Mouse (Mus musculus) liver, postnatal 0 days (tissue): ENCODE data around the gene Smarcd3. TPM values are rescaled to one million over a fixed set of nuclear protein-coding genes. Genes with fewer than 3 reads are reported as not detected.
A peak's percentile ranks its signal among the peaks of the same experiment; 100 is the strongest.

Source experiments
- ATAC-seq: fragments of 200-750 bp; cut with Nextera tagmentation; 2 replicates; pipeline ENCODE4 v1.8.0; 2017; ENCODE audit warnings: mild to moderate bottlenecking, moderate library complexity
- DNase-seq: peaks from one replicate; pipeline ENCODE4 v3.0.0-alpha.2; 2016
- H3K27ac ChIP-seq: fragments of 300-500 bp; sonication (generic); 2 replicates; pipeline ENCODE4 v1.5.1; 2014; ENCODE audit warnings: antibody characterized with exemption, moderate library complexity, mild to moderate bottlenecking, low read depth
- H3K27me3 ChIP-seq: fragments of 300-500 bp; sonication (generic); 2 replicates; pipeline ENCODE4 v1.6.1; 2014; ENCODE audit warnings: low read length, control low read depth, mixed read lengths; ENCODE audit not compliant: insufficient read depth
- H3K36me3 ChIP-seq: fragments of 300-500 bp; sonication (generic); replicated peaks from 2 replicates; pipeline ENCODE4 v1.6.1; 2014; ENCODE audit warnings: mild to moderate bottlenecking, control low read depth, low read length, moderate library complexity, mixed read lengths; ENCODE audit not compliant: insufficient read depth
- H3K4me1 ChIP-seq: fragments of 300-500 bp; sonication (generic); 2 replicates; pipeline ENCODE4 v1.6.1; 2014; ENCODE audit warnings: antibody characterized with exemption, mild to moderate bottlenecking, control low read depth; ENCODE audit not compliant: insufficient read depth
- H3K4me2 ChIP-seq: fragments of 300-500 bp; sonication (generic); 2 replicates; pipeline ENCODE4 v1.6.1; 2014; ENCODE audit warnings: low read depth, mild to moderate bottlenecking, low read length, moderate library complexity, mixed read lengths
- H3K4me3 ChIP-seq: fragments of 300-500 bp; sonication (generic); 2 replicates; pipeline ENCODE4 v1.5.1; 2014; ENCODE audit warnings: low read depth, low read length
- H3K9ac ChIP-seq: fragments of 300-500 bp; sonication (generic); replicated peaks from 2 replicates; pipeline ENCODE4 v1.6.1; 2014; ENCODE audit warnings: mild to moderate bottlenecking, moderate library complexity
- H3K9me3 ChIP-seq: fragments of 300-500 bp; sonication (generic); 2 replicates; pipeline ENCODE4 v1.6.1; 2016; ENCODE audit warnings: mild to moderate bottlenecking, control low read depth, low read length, mixed read lengths
- CTCF ChIP-seq: sonication (generic); IDR thresholded peaks from 2 replicates; pipeline ENCODE4 v1.5.1; 2016; ENCODE audit warnings: antibody characterized with exemption, low read depth
- EP300 ChIP-seq: IDR thresholded peaks from 2 replicates; pipeline ENCODE4 v1.6.1; 2016; ENCODE audit warnings: antibody characterized with exemption, low read depth, mild to moderate bottlenecking
- WGBS: fragments of 180-500 bp; shearing (Covaris S2); extraction: QIAGEN DNeasy Blood & Tissue Kit; methylation state at CpG from one replicate; pipeline ENCODE4 v1.1.7; 2014; ENCODE audit not compliant: insufficient replicate concordance; 5-methylcytosine and 5-hydroxymethylcytosine counted together
- polyA plus RNA-seq: library from polyadenylated mRNA; unstranded; fragments of >200 nt; fragmentation: Nextera tagmentation; extraction: Ambion mirVana; gene quantifications from 2 replicates; pipeline ENCODE4 v1.2.1, GENCODE M21; 2015

The Smarcd3 gene
- polyA plus RNA-seq, 1 experiment from 2014 or later, result 0.80 TPM

DNA sequence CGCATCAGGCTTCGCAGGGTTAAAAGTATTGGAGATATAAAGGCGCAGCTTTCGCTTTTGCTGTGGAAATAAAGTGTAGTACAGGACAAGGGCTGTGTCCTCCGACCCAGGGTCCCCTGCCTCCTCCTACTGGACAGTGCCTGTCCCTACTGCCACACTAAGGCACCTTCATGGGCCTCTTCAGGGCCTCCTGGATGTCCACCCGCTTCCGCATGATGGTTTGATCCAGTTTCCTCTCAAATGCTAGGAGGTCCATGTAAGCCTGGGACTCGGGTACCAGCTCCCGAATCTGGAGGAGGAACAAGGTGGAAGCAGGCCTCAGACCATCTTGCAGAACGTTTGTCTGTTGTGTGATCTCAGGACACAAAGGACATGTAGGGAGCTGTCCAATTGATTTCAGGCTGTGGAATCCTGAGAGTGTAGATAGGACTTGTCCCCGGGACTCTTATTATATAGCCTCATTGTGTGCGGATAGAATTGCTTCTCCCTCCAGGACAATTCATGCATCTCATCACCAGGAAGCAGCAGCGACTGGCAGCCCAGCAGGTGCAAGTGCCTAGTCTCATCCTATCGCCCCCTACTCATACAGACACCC is 28.3 kb downstream of the Smarcd3 start:
- TF ChIP-seq EP300 (no peak), CTCF (0 out of 2 replicates have a peak, but pooled peaks have one; percentile 2)
- H3K4me1 ChIP-seq, result peaks cover 24% of the 10 kb centered on the region
- no peak for ATAC-seq
- H3K27me3 ChIP-seq, result peaks cover 33% of the 10 kb centered on the region
- no peaks in the 10 kb centered on the region for H3K9me3 ChIP-seq
- DNase-seq, result no peak
- H3K9ac ChIP-seq, result no peak overlapping the region
- 77% methylated on average over 14 of the region's 14 CpGs for WGBS
- no peak overlapping the region for H3K4me3 ChIP-seq
- H3K4me2 ChIP-seq, result no peak overlapping the region; the same call in 1 of the 2 replicates
- 0 out of 2 replicates have a peak, but pooled peaks cover 3% of the 10 kb centered on the region for H3K36me3 ChIP-seq
- no peak overlapping the region for H3K27ac ChIP-seq

DNA sequence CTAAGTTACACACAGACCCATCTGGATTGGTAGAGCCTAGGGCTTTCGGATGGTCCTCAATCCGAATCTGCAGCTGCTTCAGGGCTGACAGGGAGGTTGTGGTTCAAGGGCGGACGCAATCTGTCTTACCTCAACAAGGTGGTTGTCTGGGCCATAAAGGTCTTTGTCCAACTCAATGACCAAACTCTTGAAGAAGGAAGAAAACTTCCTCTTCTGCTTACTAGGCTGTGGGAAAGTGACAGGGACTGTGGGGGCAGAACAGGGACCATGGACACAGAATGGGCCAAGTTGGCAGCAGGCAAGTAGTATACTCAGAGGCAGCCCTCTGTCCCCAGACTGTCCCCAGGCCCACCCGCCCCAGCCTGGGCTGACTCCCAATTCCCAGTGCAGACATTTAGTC is 28.9 kb downstream of the Smarcd3 start:
- peaks cover 24% of the 10 kb centered on the region for H3K4me1 ChIP-seq
- ATAC-seq, result no peak
- TF ChIP-seq CTCF (no peak), EP300 (no peak)
- 83% methylated on average over 5 of the region's 5 CpGs for WGBS
- no peak overlapping the region for H3K27ac ChIP-seq
- H3K36me3 ChIP-seq, result 0 out of 2 replicates have a peak, but pooled peaks cover 3% of the 10 kb centered on the region
- no peak for DNase-seq
- H3K9me3 ChIP-seq, result no peaks in the 10 kb centered on the region
- H3K4me2 ChIP-seq, result no peak overlapping the region
- no peak overlapping the region for H3K4me3 ChIP-seq
- peaks cover 27% of the 10 kb centered on the region for H3K27me3 ChIP-seq
- no peak overlapping the region for H3K9ac ChIP-seq

DNA sequence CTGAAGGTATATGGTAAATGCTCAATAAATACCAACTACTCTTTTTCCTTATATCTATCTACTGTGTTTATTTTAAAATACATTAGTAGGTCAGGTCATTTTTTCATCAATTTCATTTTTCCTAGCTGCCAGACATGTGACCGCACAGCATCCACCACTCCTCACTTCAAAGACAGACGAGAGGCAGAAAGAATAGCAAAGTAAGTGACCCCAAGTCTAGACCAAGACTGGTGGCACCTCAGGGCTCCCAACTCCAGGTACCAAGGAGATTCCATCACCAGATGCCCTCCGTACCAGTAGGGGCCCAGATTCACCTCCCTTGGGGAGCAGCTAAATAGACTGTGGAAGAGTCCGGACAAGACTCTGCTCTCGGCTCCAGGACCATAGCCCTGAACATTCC is 29.9 kb downstream of the Smarcd3 start:
- H3K4me3 ChIP-seq, result no peak overlapping the region
- H3K27me3 ChIP-seq, result peaks cover 19% of the 10 kb centered on the region
- H3K36me3 ChIP-seq, result peaks cover 6% of the 10 kb centered on the region
- 84% methylated on average over 5 of the region's 5 CpGs for WGBS
- TF ChIP-seq CTCF (no peak), EP300 (no peak)
- no peaks in the 10 kb centered on the region for H3K9me3 ChIP-seq
- H3K4me1 ChIP-seq, result peaks cover 24% of the 10 kb centered on the region
- ATAC-seq, result no peak
- no peak overlapping the region for H3K27ac ChIP-seq
- DNase-seq, result no peak
- no peak overlapping the region for H3K4me2 ChIP-seq
- H3K9ac ChIP-seq, result no peak overlapping the region

GRCm38 (mm10) chr5:24593928-24594327 is 30.3 kb downstream of the Smarcd3 start:
- no peak overlapping the region for H3K4me3 ChIP-seq
- peaks cover 24% of the 10 kb centered on the region for H3K4me1 ChIP-seq
- no peak overlapping the region for H3K9ac ChIP-seq
- WGBS, result 73% methylated on average over 10 of the region's 10 CpGs
- peaks cover 10% of the 10 kb centered on the region for H3K36me3 ChIP-seq
- ATAC-seq, result no peak
- no peak overlapping the region for H3K4me2 ChIP-seq
- no peaks in the 10 kb centered on the region for H3K9me3 ChIP-seq
- peaks cover 15% of the 10 kb centered on the region for H3K27me3 ChIP-seq
- no peak for DNase-seq
- TF ChIP-seq EP300, result no peak
- no peak for TF ChIP-seq CTCF
- H3K27ac ChIP-seq, result no peak overlapping the region

GRCm38 (mm10) chr5:24593230-24593629 is 31.0 kb downstream of the Smarcd3 start:
- no peaks in the 10 kb centered on the region for H3K9me3 ChIP-seq
- peaks cover 14% of the 10 kb centered on the region for H3K36me3 ChIP-seq
- H3K27ac ChIP-seq, result no peak overlapping the region
- ATAC-seq (no peak), DNase-seq (no peak)
- no peak overlapping the region for H3K4me3 ChIP-seq
- H3K4me2 ChIP-seq, result no peak overlapping the region
- WGBS, result 78% methylated on average over 10 of the region's 10 CpGs
- peaks cover 8% of the 10 kb centered on the region for H3K27me3 ChIP-seq
- H3K4me1 ChIP-seq, result peaks cover 18% of the 10 kb centered on the region
- TF ChIP-seq CTCF (no peak), EP300 (no peak)
- H3K9ac ChIP-seq, result no peak overlapping the region

- H3K4me3 ChIP-seq, result no peak overlapping the region
- ATAC-seq (no peak), DNase-seq (no peak)
- H3K27me3 ChIP-seq, result peaks cover 2% of the 10 kb centered on the region; the same call in 1 of the 2 replicates
- no peaks in the 10 kb centered on the region for H3K9me3 ChIP-seq
- WGBS, result 33% methylated on average over 21 of the region's 21 CpGs
- H3K4me2 ChIP-seq, result peak overlapping the region; percentile 62; the same call in 1 of the 2 replicates
- TF ChIP-seq CTCF (no peak), EP300 (no peak)
- peaks cover 14% of the 10 kb centered on the region for H3K36me3 ChIP-seq
- H3K9ac ChIP-seq, result no peak overlapping the region
- no peak overlapping the region for H3K27ac ChIP-seq
- H3K4me1 ChIP-seq, result peaks cover 22% of the 10 kb centered on the region
Measured at GRCm38 (mm10) chr5:24592471-24593160, 31.6 kb downstream of the Smarcd3 start.
